Mouse (Mus musculus) limb, embryonic 13.5 days (tissue): ENCODE measurements at regions not wholly inside any gene's neighbourhood (a gene's known extent, or its start where the extent isn't known, plus 50 kb on each side); places are given as distances from the start of the nearest gene placed in this dataset.

Source experiments
- ATAC-seq: fragments of 200-750 bp; cut with Nextera tagmentation; 2 replicates; pipeline ENCODE4 v1.8.0; 2017; ENCODE audit warnings: low read depth, moderate number of reproducible peaks, moderate TSS enrichment; ENCODE audit not compliant: low FRiP score
- H3K27ac ChIP-seq: fragments of 300-500 bp; sonication (generic); 2 replicates; pipeline ENCODE4 v1.5.1; 2015; ENCODE audit warnings: inconsistent platforms, mild to moderate bottlenecking, moderate library complexity
- H3K27me3 ChIP-seq: fragments of 300-500 bp; sonication (generic); 2 replicates; pipeline ENCODE4 v1.6.1; 2015; ENCODE audit warnings: mild to moderate bottlenecking, inconsistent platforms
- H3K36me3 ChIP-seq: fragments of 300-500 bp; sonication (generic); 2 replicates; pipeline ENCODE4 v1.6.1; 2015; ENCODE audit warnings: inconsistent platforms, mild to moderate bottlenecking, moderate library complexity
- H3K4me1 ChIP-seq: fragments of 300-500 bp; sonication (generic); 2 replicates; pipeline ENCODE4 v1.6.1; 2015; ENCODE audit warnings: inconsistent platforms
- H3K4me2 ChIP-seq: fragments of 300-500 bp; sonication (generic); replicated peaks from 2 replicates; pipeline ENCODE4 v1.6.1; 2015; ENCODE audit warnings: inconsistent platforms, mild to moderate bottlenecking, moderate library complexity
- H3K4me3 ChIP-seq: fragments of 300-500 bp; sonication (generic); 2 replicates; pipeline ENCODE4 v1.5.1; 2015; ENCODE audit warnings: moderate library complexity, mild to moderate bottlenecking, inconsistent platforms
- H3K9ac ChIP-seq: fragments of 300-500 bp; sonication (generic); 2 replicates; pipeline ENCODE4 v1.6.1; 2015; ENCODE audit warnings: mild to moderate bottlenecking, inconsistent platforms
- H3K9me3 ChIP-seq: fragments of 300-500 bp; sonication (generic); 2 replicates; pipeline ENCODE4 v1.6.1; 2016; ENCODE audit warnings: inconsistent platforms
- WGBS: fragments of 180-500 bp; shearing (Covaris S2); methylation state at CpG from one replicate; pipeline ENCODE4 v1.1.7; 2015; 5-methylcytosine and 5-hydroxymethylcytosine counted together

DNA sequence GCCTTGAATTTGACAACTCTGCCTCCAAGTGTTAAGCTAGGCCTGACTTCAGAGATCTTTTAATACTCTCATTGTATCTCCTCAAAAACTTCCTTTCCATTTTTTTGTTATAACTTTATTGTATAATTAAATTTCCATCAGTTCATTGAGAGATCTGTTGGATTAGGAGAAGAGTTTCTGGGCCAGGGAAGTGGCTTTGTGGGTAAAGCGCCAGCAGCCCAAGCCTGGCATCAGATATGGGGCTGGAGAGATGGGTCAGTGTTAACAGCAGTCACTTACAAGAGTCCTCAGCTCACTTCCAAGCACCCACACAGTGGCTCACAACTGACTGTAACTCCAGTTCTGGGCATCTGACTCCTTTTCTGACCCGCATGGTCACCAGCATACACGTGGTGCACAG lies 167.3 kb downstream of the Rab11fip4 start:
- WGBS = 92% methylated on average over 3 of the region's 3 CpGs
- H3K36me3 ChIP-seq = no peaks in the 10 kb centered on the region
- H3K4me1 ChIP-seq = no peaks in the 10 kb centered on the region
- no peak overlapping the region for H3K9ac ChIP-seq
- no peaks in the 10 kb centered on the region for H3K27me3 ChIP-seq
- no peak overlapping the region for H3K4me3 ChIP-seq
- H3K9me3 ChIP-seq = no peaks in the 10 kb centered on the region
- ATAC-seq = no peak
- H3K4me2 ChIP-seq = no peak overlapping the region
- no peak overlapping the region for H3K27ac ChIP-seq

DNA sequence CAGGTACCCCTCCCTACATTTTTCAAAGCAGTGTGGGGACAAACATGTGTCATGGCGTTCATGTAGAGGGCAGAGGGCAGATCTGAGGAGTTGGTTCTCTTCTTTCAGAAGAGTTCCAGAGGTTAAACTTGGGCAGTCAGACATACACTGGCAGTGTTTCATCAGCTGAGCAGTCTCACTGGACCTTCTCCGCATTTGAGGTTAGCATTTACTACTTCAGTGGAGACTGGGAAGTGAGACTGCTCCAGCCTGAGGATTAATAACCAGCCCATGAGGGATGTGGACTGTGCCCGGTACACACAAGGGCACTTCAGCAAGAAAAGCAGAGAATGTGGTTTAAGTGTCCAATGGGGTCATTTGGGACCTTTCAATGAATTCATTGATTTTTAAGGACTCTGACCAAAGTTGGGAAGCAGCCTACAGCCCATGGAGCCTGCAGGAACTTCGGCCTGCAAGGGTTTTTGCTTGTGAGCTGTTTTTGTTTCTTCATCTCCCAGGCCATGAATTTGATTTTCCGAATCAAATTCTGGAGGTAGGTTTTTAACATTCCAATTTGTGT lies 166.6 kb downstream of the Rab11fip4 start:
- no peaks in the 10 kb centered on the region for H3K4me1 ChIP-seq
- no peak for ATAC-seq
- WGBS = 73% methylated on average over 5 of the region's 5 CpGs
- H3K4me3 ChIP-seq = no peak overlapping the region
- H3K9ac ChIP-seq = no peak overlapping the region
- no peaks in the 10 kb centered on the region for H3K9me3 ChIP-seq
- H3K4me2 ChIP-seq = no peak overlapping the region
- no peaks in the 10 kb centered on the region for H3K27me3 ChIP-seq
- H3K27ac ChIP-seq = no peak overlapping the region
- no peaks in the 10 kb centered on the region for H3K36me3 ChIP-seq

DNA sequence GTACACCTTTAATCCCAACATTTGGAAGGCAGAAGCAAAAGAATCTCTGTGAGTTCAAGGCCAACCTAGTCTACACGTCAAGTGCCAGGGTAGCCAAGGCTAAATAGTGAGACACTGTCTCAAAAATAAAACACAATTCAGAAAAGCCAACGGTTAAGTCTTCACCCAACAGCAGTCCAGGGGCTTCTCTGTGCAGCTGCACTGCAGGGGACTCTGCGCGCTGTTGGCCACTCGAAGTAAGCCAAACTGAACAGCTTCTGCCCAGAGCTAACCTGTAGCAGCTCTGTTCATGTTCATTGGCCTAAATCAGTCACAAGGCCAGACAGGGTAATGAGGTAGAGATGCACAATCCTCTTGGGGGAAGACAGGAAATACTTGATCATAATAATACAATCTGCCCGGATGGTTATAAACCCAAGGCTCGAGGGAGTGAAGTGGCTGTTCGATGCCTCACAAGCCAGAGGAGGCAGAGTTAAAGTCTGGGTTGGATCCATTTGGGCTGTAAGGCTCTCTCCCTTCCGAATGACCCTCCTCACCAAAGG lies 165.4 kb downstream of the Rab11fip4 start:
- Histone ChIP-seq H3K36me3 (no peaks in the 10 kb centered on the region), H3K9me3 (no peaks in the 10 kb centered on the region), H3K4me3 (no peak overlapping the region), H3K9ac (no peak overlapping the region), H3K4me1 (no peaks in the 10 kb centered on the region), H3K27ac (no peak overlapping the region), H3K27me3 (no peaks in the 10 kb centered on the region), H3K4me2 (no peak overlapping the region)
- WGBS = 84% methylated on average over 9 of the region's 9 CpGs
- no peak for ATAC-seq

DNA sequence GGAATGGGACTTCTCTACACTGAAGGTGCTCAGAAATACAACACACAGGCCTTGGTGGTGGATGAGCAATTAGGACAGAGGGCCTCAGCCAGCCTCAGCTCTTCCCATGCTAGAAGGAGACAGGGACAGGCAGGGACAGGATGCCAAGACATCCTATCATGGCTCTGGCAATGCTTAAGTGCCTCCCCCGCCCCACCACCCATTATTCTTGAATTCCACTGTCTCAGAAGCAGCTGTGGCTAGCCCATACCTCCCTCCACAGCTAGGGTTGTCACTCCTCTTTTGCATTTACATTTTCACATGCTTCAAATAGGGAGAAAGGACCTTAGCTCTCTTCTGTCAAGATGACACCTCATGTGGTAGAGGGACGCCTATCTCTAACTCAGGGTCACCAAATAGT lies 162.5 kb downstream of the Rab11fip4 start:
- H3K36me3 ChIP-seq = no peaks in the 10 kb centered on the region
- H3K4me1 ChIP-seq = no peaks in the 10 kb centered on the region
- no peak overlapping the region for H3K27ac ChIP-seq
- H3K27me3 ChIP-seq = no peaks in the 10 kb centered on the region
- no peak overlapping the region for H3K9ac ChIP-seq
- 85% methylated on average over 2 of the region's 2 CpGs for WGBS
- ATAC-seq = no peak
- no peaks in the 10 kb centered on the region for H3K9me3 ChIP-seq
- H3K4me2 ChIP-seq = no peak overlapping the region
- H3K4me3 ChIP-seq = no peak overlapping the region

DNA sequence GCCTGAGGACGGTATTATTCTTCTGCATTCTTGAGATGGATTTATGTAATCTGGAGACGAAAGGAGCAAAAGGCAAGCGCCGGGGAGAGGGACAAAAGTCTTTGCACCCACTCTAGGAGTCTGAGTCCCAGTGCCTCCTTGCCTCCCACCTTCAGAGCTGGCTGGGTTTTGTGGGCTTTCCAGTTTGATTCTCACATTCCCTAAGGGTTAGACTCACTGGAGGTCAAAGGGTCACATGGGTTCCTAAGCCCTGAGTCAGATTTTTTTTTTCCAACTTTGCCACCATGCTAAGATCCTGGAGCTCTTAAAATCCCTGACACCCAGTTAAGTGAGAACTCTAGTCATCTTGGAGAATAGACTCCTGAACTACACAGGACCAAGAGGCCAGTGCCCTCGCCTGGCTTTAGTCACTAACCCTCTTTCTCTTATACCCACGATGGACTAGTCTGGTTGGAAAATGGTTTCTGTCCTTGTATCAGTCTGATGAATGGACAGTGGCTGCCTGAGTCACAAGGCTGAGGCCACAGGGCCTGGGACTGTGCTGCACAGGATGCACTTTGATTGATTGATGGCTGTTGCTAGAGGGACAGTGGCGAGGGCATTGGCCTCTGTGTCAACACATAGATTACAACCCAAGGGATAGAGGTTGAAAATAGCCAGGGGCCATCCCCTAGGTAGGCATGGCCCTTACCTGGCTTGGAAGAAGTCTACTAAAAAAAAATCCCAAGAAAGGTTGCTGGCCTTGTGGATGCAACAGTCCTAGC lies 161.9 kb downstream of the Rab11fip4 start:
- H3K27ac ChIP-seq = no peak overlapping the region
- WGBS = 73% methylated on average over 7 of the region's 7 CpGs
- H3K4me2 ChIP-seq = no peak overlapping the region
- H3K27me3 ChIP-seq = no peaks in the 10 kb centered on the region
- no peaks in the 10 kb centered on the region for H3K36me3 ChIP-seq
- H3K4me3 ChIP-seq = no peak overlapping the region
- no peak for ATAC-seq
- no peak overlapping the region for H3K9ac ChIP-seq
- no peaks in the 10 kb centered on the region for H3K9me3 ChIP-seq
- H3K4me1 ChIP-seq = no peaks in the 10 kb centered on the region

DNA sequence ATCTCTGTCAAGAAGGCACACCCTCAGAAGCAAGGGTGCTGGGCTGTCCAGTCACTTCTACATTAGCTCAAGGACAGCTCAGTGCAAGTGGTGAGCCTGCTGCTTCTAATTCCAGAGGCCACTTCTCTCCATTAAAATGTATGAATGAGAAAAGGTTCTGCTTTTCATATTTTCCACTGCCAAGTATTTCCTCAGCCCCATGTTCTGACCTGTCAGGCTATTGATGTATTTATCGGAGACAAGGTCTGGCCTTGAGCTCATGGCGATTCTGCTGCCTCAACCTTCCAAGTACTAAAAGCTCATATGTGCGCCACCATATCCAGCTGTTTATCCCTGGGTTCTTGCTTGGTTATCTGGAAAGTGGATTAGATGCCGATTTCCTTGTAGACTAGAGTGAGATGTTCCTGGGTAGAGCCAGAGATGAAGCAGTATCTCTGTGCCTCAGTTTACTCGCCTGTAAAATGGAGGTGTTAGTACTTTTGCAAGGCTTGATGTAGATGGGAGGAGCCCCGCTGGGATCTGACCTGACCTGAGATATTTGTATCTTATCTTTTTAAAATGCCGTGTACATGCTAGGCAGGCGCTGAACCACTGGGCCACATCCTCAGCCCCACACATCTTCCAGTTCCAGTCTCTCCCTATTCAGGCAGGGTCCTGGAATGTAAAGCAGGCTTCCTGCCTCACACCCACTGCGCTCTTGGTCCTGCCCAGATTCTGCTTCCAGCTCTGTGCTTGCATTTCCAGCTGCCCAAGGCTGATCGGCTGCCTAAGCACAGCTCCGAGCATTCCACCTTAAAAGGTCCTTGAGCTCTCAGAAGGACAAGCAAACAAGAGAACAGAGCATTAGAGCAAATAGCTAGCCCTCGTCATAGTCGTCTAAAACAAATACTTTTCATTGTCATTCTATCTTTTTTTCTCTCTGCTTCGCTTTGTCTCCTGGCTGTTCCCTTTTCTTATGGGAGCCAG lies 161.0 kb downstream of the Rab11fip4 start:
- H3K9me3 ChIP-seq = no peaks in the 10 kb centered on the region
- WGBS = 72% methylated on average over 14 of the region's 14 CpGs
- no peak overlapping the region for H3K4me3 ChIP-seq

DNA sequence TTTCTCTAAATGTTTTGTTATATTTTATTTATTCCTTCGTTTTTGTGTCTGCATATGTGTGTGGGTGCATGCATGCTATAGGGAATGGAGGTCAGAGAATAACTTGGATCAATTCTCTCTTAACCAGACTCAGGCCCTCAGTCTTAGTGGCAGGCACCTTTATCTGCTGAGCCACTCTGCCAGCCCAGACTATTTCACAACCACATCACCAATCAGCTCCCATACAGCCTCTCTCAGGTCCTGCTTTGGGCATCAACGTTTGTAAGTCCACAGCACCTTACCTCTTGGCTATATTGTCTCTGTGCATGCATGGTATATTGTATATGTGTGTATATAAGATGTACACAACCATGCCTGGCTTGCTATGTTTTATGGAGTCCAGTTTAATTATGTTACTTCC lies 159.9 kb downstream of the Rab11fip4 start:
- H3K4me2 ChIP-seq = no peak overlapping the region
- H3K4me3 ChIP-seq = no peak overlapping the region
- no peaks in the 10 kb centered on the region for H3K27me3 ChIP-seq
- no peak overlapping the region for H3K27ac ChIP-seq
- WGBS = 79% methylated on average over 2 of the region's 2 CpGs
- no peaks in the 10 kb centered on the region for H3K9me3 ChIP-seq
- no peak for ATAC-seq
- no peaks in the 10 kb centered on the region for H3K36me3 ChIP-seq
- H3K9ac ChIP-seq = no peak overlapping the region
- H3K4me1 ChIP-seq = no peaks in the 10 kb centered on the region

More for the DNA sequence above, 161.0 kb downstream of the Rab11fip4 start:
- H3K4me2 ChIP-seq = no peak overlapping the region
- no peak for ATAC-seq
- no peaks in the 10 kb centered on the region for H3K36me3 ChIP-seq
- no peaks in the 10 kb centered on the region for H3K4me1 ChIP-seq
- H3K27me3 ChIP-seq = no peaks in the 10 kb centered on the region
- no peak overlapping the region for H3K9ac ChIP-seq
- no peak overlapping the region for H3K27ac ChIP-seq

DNA sequence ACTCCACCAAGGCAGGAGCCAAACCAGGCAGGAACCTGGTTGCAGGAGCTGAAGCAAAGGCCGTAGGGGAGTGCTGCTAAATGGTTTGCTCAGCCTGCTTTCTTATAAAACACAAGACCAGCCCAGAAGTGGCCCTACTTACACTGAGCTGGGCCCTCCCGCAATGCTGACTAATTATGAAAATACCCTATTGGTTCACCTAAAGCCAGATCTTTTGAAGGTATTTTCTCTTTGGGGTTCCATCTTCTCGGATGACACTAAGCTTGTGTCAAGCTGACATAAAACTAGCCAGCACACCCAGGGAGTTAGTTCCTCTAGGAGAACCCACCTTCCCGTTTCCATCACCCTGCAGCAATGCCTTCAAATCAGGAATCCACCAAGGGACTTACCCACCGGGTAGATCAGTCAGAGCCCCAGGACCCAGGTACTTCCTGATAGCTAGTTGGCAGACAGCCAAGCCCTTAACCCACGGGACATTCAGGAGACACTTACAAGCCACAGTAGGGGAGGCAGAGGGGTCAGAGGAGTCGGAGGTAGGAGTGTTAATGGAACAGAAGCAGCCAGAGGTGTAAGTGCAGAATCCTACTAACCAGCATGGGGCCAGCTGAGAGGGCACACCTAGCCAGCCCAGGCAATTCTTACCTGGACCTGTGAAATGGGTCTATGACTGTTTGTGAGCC lies 158.9 kb downstream of the Rab11fip4 start:
- H3K27ac ChIP-seq = no peak overlapping the region
- 57% methylated on average over 7 of the region's 7 CpGs for WGBS
- no peak overlapping the region for H3K4me2 ChIP-seq
- no peak for ATAC-seq
- no peak overlapping the region for H3K9ac ChIP-seq
- no peaks in the 10 kb centered on the region for H3K36me3 ChIP-seq
- H3K4me3 ChIP-seq = no peak overlapping the region
- H3K9me3 ChIP-seq = no peaks in the 10 kb centered on the region
- no peaks in the 10 kb centered on the region for H3K4me1 ChIP-seq
- no peaks in the 10 kb centered on the region for H3K27me3 ChIP-seq

DNA sequence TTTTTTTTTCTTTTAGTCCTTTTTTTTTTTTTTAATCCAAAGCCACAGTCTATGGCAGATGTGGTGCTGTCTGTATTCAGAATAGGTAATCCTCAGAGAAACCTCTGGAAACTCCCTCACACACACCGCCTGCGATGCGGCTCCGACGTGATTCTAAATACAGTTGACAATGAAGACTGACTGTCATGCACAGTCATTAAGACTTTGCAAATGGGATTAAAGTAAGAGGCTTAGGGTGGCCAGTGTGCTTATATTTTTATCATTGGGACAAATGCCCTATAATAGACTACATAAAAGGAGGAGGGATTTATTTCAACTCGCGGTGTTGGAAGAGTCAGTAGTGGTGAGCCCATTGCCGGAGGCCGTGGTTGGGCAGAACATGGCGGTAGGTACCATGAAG lies 158.1 kb downstream of the Rab11fip4 start:
- no peaks in the 10 kb centered on the region for H3K36me3 ChIP-seq
- H3K27ac ChIP-seq = no peak overlapping the region
- H3K9ac ChIP-seq = no peak overlapping the region
- WGBS = 95% methylated on average over 10 of the region's 10 CpGs
- H3K4me2 ChIP-seq = no peak overlapping the region
- H3K9me3 ChIP-seq = no peaks in the 10 kb centered on the region
- no peaks in the 10 kb centered on the region for H3K4me1 ChIP-seq
- ATAC-seq = no peak
- H3K4me3 ChIP-seq = no peak overlapping the region
- no peaks in the 10 kb centered on the region for H3K27me3 ChIP-seq

DNA sequence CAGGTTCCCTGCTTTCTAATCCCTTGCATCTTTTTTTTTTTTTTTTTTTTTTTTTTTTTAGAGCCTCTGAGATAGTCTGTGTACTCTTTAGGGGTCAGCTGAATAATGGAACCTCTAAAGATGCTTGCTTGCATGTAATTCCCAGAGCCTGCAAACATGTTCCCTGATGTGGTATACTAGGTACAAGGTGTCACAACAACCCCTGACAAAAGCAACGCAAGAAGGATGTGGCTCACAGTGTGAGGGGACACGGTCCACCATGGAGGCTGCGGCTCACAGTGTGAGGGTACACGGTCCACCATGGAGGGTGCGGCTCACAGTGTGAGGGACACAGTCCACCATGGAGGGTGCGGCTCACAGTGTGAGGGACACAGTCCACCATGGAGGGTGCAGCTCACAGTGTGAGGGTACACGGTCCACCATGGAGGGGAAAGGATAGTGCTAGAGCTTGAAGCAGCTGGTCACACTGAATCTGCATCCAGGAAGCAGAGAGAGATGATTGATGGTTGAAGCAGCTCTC lies 157.7 kb downstream of the Rab11fip4 start:
- Histone ChIP-seq H3K27me3 (no peaks in the 10 kb centered on the region), H3K4me2 (no peak overlapping the region), H3K9ac (no peak overlapping the region), H3K36me3 (no peaks in the 10 kb centered on the region), H3K4me3 (no peak overlapping the region), H3K27ac (no peak overlapping the region), H3K9me3 (no peaks in the 10 kb centered on the region), H3K4me1 (no peaks in the 10 kb centered on the region)
- 93% methylated on average over 7 of the region's 7 CpGs for WGBS
- no peak for ATAC-seq

DNA sequence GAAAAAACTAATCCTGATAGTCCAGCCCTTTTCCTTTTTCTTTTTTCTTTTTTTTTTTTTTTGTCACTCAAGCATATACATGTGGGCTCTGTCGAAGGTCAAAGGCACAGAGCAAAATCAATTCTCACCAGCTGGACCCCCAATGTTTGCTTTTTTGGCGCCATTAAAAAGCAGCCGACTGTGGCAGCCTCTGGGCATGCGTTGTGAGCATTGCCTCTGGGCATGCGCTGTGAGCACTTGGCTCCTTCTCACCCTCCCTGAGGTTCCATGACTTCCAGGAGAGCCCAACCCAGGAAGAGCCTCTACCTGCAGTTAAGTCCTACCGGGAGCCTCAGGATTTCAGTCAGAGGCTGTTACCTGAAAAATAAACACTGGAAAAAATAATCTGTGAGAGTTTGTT lies 156.8 kb downstream of the Rab11fip4 start:
- Histone ChIP-seq H3K9ac (no peak overlapping the region), H3K4me2 (no peak overlapping the region), H3K36me3 (no peaks in the 10 kb centered on the region), H3K27ac (no peak overlapping the region), H3K9me3 (no peaks in the 10 kb centered on the region), H3K27me3 (no peaks in the 10 kb centered on the region), H3K4me3 (no peak overlapping the region), H3K4me1 (no peaks in the 10 kb centered on the region)
- 74% methylated on average over 6 of the region's 6 CpGs for WGBS
- no peak for ATAC-seq
